Comparison of ENCODE assay signal across 8 mouse cellular contexts in the genomic region with DNA sequence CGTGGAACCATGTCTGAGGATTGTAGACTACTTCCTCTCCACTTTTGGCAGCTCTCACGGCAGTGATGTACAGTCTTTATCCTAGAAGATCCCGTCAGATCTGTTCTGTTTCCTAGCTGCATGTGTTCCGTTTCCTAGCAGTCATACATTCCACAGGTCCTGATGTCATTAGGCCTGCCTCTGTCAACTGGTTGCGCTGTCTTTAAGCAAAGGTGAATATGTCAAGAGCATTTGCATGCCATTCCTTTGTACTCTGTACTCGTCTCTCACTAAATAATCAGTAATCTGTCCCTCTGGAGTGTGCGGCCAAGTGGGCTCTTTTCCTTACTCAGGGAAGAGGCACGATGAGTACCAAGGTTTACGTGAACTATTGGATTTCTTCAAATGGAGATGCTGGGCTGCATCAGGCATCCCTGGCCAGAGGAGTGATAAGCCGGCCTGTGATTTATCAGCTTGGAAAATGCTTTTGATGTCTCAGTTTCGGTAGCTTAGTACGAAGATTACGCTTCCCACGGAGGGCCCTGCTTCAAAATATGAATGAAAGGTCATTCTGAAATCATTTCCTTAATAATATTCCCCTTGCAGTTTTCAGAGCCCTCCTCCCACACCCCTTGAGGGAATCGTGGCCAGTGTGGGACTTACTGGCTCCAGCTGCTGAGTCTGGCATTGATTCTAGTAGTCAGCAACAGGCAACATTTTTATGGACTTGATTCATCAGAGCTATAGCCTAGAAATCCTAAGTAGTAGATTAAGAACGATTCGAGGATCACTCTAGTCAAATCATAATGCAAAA. TPM values are rescaled to one million over a fixed set of nuclear protein-coding genes. Genes with fewer than 3 reads are reported as not detected.
DNase-seq lines count a peak whose midpoint lies in the region; ATAC-seq lines count a peak whose summit lies in the region.

No protein-coding gene starts in this region.

- H3K36me3 ChIP-seq in limb, embryonic 11.5 days (ENCODE audit: control insufficient read depth, insufficient read depth, low read length) = no peaks in the 10 kb centered on the region
- no peaks in the 10 kb centered on the region for H3K36me3 ChIP-seq in neural tube, embryonic 11.5 days (ENCODE audit: control insufficient read depth, insufficient read depth, low read length)

- peak; percentile 7 to 14 for DNase-seq in layer of hippocampus, postnatal 10 days (ENCODE audit: low spot score in 2 of 2)
- no peak for DNase-seq in layer of hippocampus, adult 9-10 months (ENCODE audit: low spot score)
- peak; percentile 14 for DNase-seq in heart, adult 8-10 months (ENCODE audit: low spot score)
- peak; percentile 26 for DNase-seq in limb, embryonic 11.5 days (ENCODE audit: low spot score)
- DNase-seq in neural tube, embryonic 11.5 days (ENCODE audit: low spot score) = no peak
- no peak for DNase-seq in T-cell, adult 2 months (ENCODE audit: low spot score)
- no peak for DNase-seq in left cerebral cortex, adult 11 months (ENCODE audit: low spot score)
- DNase-seq in kidney, adult 11 months = no peak

- H3K9me3 ChIP-seq in limb, embryonic 11.5 days (ENCODE audit: control insufficient read depth, low read length) = no peaks in the 10 kb centered on the region
- no peaks in the 10 kb centered on the region for H3K9me3 ChIP-seq in neural tube, embryonic 11.5 days (ENCODE audit: control insufficient read depth, low read length)

- peak overlapping the region; percentile 3; the same call in 1 of the 2 replicates for H3K4me2 ChIP-seq in limb, embryonic 11.5 days (ENCODE audit: low read depth, severe bottlenecking)
- H3K4me2 ChIP-seq in neural tube, embryonic 11.5 days (ENCODE audit: low read depth) = peak overlapping the region; percentile 32

- ATAC-seq in limb, embryonic 11.5 days (ENCODE audit: insufficient number of reproducible peaks, low FRiP score, low TSS enrichment, low read depth) = no peak
- no peak for ATAC-seq in neural tube, embryonic 11.5 days (ENCODE audit: insufficient read depth, low FRiP score, low TSS enrichment)

- 0 out of 2 replicates have a peak, but pooled peaks cover 5% of the 10 kb centered on the region for H3K4me1 ChIP-seq in limb, embryonic 11.5 days (ENCODE audit: control insufficient read depth, insufficient read depth, low read length)
- peaks cover 18% of the 10 kb centered on the region for H3K4me1 ChIP-seq in neural tube, embryonic 11.5 days (ENCODE audit: control insufficient read depth, insufficient read depth, low read length)

- no peak overlapping the region for H3K4me3 ChIP-seq in limb, embryonic 11.5 days (ENCODE audit: low read depth, low read length)
- no peak overlapping the region for H3K4me3 ChIP-seq in neural tube, embryonic 11.5 days (ENCODE audit: low read depth, low read length)

- H3K27ac ChIP-seq in limb, embryonic 11.5 days (replicated peaks; ENCODE audit: low read depth, low read length) = no peak overlapping the region
- H3K27ac ChIP-seq in neural tube, embryonic 11.5 days (ENCODE audit: low read depth, low read length) = no peak overlapping the region

- 49% methylated on average over 17 of the region's 17 CpGs for WGBS in limb, embryonic 11.5 days
- WGBS in neural tube, embryonic 11.5 days = 51% methylated on average over 17 of the region's 17 CpGs

- no peak overlapping the region for H3K9ac ChIP-seq in limb, embryonic 11.5 days (ENCODE audit: low read length)
- H3K9ac ChIP-seq in neural tube, embryonic 11.5 days (ENCODE audit: low read length) = no peak overlapping the region

- no peaks in the 10 kb centered on the region for H3K27me3 ChIP-seq in limb, embryonic 11.5 days (ENCODE audit: control insufficient read depth, insufficient read depth, low read length)
- no peaks in the 10 kb centered on the region for H3K27me3 ChIP-seq in neural tube, embryonic 11.5 days (ENCODE audit: control insufficient read depth, insufficient read depth, low read length)

RNA-seq across cellular contexts. Expression of a gene that starts 4.2 kb away (rescaled TPM):
- 100 to 1,000 TPM; 194 to 218 TPM for total RNA-seq in layer of hippocampus, postnatal 10 days (2021)
- total RNA-seq in heart, adult 8-10 months (2022) = 1 to 10 TPM; 3.1 to 4.0 (median 3.6) TPM
- 23.9 and 28.9 TPM in 2 replicates for polyA plus RNA-seq in limb, embryonic 11.5 days (2014; fragmentation: Nextera tagmentation; extraction: Ambion mirVana)
- polyA plus RNA-seq in neural tube, embryonic 11.5 days (2014; fragmentation: Nextera tagmentation; extraction: Ambion mirVana) = 25.0 and 25.1 TPM in 2 replicates

Comparison
In these comparisons a context has a peak if more than half of its experiments do, and no peak if none do; other contexts are left out.
1. DNase-seq: peak in layer of hippocampus, postnatal 10 days (2 of 2), heart, adult 8-10 months (single experiment) and limb, embryonic 11.5 days (single experiment); none in layer of hippocampus, adult 9-10 months (single experiment), neural tube, embryonic 11.5 days (single experiment), T-cell, adult 2 months (single experiment), left cerebral cortex, adult 11 months (single experiment) and kidney, adult 11 months (single experiment).
2. RNA of a gene that starts 4.2 kb away (total RNA-seq): 194 to 218 TPM in layer of hippocampus, postnatal 10 days; 3.1 to 4.0 TPM in heart, adult 8-10 months; every median in the first group is over 10 times any median in the second.